Mouse (Mus musculus) kidney, adult 2 months (tissue): Measurements from ENCODE around the gene Camk2g.

ENCODE experiments used
- CTCF ChIP-seq: fragments of 200-500 bp; conservative IDR thresholded peaks from 2 replicates; pipeline ENCODE4 v1.5.1; 2011; ENCODE audit warnings: low read depth, mild to moderate bottlenecking, control low read depth, low read length, moderate library complexity, mixed read lengths; ENCODE audit not compliant: insufficient read depth, insufficient read length
- POLR2A ChIP-seq: fragments of 200-500 bp; IDR thresholded peaks from one replicate; pipeline ENCODE4 v1.6.1; 2011; ENCODE audit warnings: low read depth, low read length, control low read depth

DNA sequence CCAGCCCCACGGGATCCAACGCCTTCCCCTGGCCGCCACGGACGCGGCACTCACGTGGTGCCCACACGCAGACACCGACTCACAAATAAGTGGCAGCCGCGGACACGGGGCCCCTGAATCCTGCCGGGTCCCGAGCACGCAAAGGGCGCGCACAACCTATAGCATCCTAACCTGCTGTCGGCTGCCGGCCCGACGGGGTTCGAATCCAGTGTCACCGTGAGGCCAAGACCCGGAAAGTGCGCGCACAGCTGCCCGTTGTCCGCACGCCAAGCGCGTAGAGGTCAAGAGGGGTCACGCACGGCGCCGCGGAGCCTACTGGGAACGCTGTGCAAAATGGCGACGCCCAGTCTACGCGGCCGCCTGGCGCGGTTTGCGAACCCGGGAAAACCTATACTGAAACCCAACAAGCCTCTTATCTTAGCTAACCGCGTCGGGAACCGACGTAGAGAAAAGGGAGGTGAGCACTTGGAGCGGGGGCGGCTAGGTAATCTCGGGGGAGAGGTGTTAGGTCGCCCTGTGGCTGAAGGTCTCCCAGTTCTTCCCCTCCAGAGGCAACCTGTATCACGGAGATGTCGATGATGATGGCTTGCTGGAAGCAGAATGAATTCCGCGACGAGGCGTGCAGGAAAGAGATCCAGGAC lies 91.0 kb downstream of the Camk2g start, which contains the start of gene Chchd1:
- peak; percentile 39 for TF ChIP-seq POLR2A
- no peak for TF ChIP-seq CTCF
